Mouse (Mus musculus) embryonic fibroblast, embryonic 13.5 days (primary cell): ENCODE measurements around the gene Styk1. TPM values are rescaled to one million over a fixed set of nuclear protein-coding genes. Genes with fewer than 3 reads are reported as not detected.

ENCODE experiments used
- H3K27ac ChIP-seq: 2 replicates; pipeline ENCODE4 v1.5.1; 2012; ENCODE audit warnings: low read length, control low read depth, inconsistent platforms; ENCODE audit not compliant: insufficient read depth
- H3K4me1 ChIP-seq: 2 replicates; pipeline ENCODE4 v1.6.1; 2011; ENCODE audit warnings: low read length; ENCODE audit not compliant: control insufficient read depth, insufficient read depth
- H3K4me3 ChIP-seq: 2 replicates; pipeline ENCODE4 v1.5.1; 2011; ENCODE audit warnings: mild to moderate bottlenecking, control low read depth, low read length; ENCODE audit not compliant: insufficient read depth
- CTCF ChIP-seq: IDR thresholded peaks from 2 replicates; pipeline ENCODE4 v1.5.1; 2011; ENCODE audit warnings: mild to moderate bottlenecking, control low read depth, low read length, moderate library complexity, borderline replicate concordance; ENCODE audit not compliant: insufficient read depth
- POLR2A ChIP-seq: IDR thresholded peaks from 2 replicates; pipeline ENCODE4 v1.6.1; 2011; ENCODE audit warnings: low read depth, mild to moderate bottlenecking, control low read depth, low read length, moderate library complexity
- polyA plus RNA-seq: library from polyadenylated mRNA; stranded (reverse); fragments of >200 nt; gene quantifications from 2 replicates; pipeline ENCODE4 v1.2.4, GENCODE M21; 2011; ENCODE audit warnings: low read depth; ENCODE audit not compliant: missing spikeins, insufficient read length

Gene Styk1
- polyA plus RNA-seq, 1 experiment = 11.3 TPM

GRCm38 (mm10) chr6:131262778-131263177 lies 90.6 kb downstream of the Styk1 start:
- TF ChIP-seq POLR2A = no peak
- Histone ChIP-seq H3K27ac (no peak overlapping the region), H3K4me3 (no peak overlapping the region), H3K4me1 (no peaks in the 10 kb centered on the region)

GRCm38 (mm10) chr6:131262009-131262408 lies 91.4 kb downstream of the Styk1 start:
- no peaks in the 10 kb centered on the region for H3K4me1 ChIP-seq
- no peak overlapping the region for H3K4me3 ChIP-seq
- no peak for TF ChIP-seq CTCF
- no peak for TF ChIP-seq POLR2A
- no peak overlapping the region for H3K27ac ChIP-seq

Other genes starting within 250 kb of the Styk1 start
- 0.73 TPM in 1 of 2 replicates, not detected in the other for gene Klra2, start 106.2 kb downstream of the Styk1 start, polyA plus RNA-seq
- gene Magohb, start 60.4 kb downstream of the Styk1 start, polyA plus RNA-seq = 45.3 and 46.1 TPM in 2 replicates
- 262 and 295 TPM in 2 replicates for gene Ybx3, start 34.9 kb upstream of the Styk1 start, polyA plus RNA-seq
- not detected in 2 replicates for gene 5430401F13Rik, start 132.8 kb upstream of the Styk1 start, polyA plus RNA-seq
- gene Gm6619, start 132.8 kb upstream of the Styk1 start, polyA plus RNA-seq = not detected in 2 replicates